Mouse (Mus musculus): Measurements from ENCODE around the gene Erf. TPM values are rescaled to one million over a fixed set of nuclear protein-coding genes. Genes with fewer than 3 reads are reported as not detected.
A peak's percentile ranks its signal among the peaks of the same experiment; 100 is the strongest.

Erf gene
- polyA plus RNA-seq, 1 experiment from 2014 or later, result 3.7 TPM

DNA sequence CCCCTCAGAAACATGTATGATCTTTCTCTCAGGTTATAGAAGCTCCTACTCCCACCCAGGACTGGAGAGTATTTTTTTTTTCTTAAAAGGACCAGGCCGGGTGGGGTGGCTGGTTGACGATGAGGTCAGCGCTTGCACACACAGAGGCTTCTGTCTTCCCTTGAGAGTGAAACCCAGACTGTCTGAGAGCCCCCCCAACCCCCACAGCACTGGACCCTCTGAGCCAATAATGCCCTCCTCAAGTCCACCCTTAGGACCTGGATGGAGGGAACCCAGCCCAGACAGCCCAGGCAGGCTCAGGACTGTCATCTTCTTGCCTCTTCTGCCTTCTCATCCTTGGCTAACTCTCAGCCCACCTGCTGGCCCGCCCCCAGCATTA is 3.8 kb downstream of the Erf start:
- Histone ChIP-seq H3K27me3 (replicated peaks; ENCODE audit: control insufficient read depth, insufficient read depth, low read length) (no peaks in the 10 kb centered on the region), H3K4me2 (ENCODE audit: low read length) (peak overlapping the region; percentile 99), H3K4me3 (ENCODE audit: low read length) (peak overlapping the region; percentile 86), H3K4me1 (ENCODE audit: control insufficient read depth, insufficient read depth, low read depth, low read length) (peaks cover 44% of the 10 kb centered on the region), H3K36me3 (ENCODE audit: control insufficient read depth, insufficient read depth, low read length) (no peaks in the 10 kb centered on the region), H3K9ac (ENCODE audit: low read depth, low read length) (peak overlapping the region; percentile 79; the same call in 1 of the 2 replicates), H3K9me3 (ENCODE audit: control insufficient read depth, low read length) (no peaks in the 10 kb centered on the region), H3K27ac (ENCODE audit: low read depth, low read length) (peak overlapping the region; percentile 91)
- no peak for ATAC-seq
- WGBS, result 22% methylated on average over 4 of the region's 4 CpGs

GRCm38 (mm10) chr7:25246079-25246758 is 4.3 kb downstream of the Erf start:
- no peaks in the 10 kb centered on the region for H3K27me3 ChIP-seq (replicated peaks; ENCODE audit: control insufficient read depth, insufficient read depth, low read length)
- 55% methylated on average over 20 of the region's 20 CpGs for WGBS
- peak overlapping the region; percentile 99 for H3K4me2 ChIP-seq (ENCODE audit: low read length)
- no peaks in the 10 kb centered on the region for H3K9me3 ChIP-seq (ENCODE audit: control insufficient read depth, low read length)
- peak overlapping the region; percentile 91; the same call in 1 of the 2 replicates for H3K27ac ChIP-seq (ENCODE audit: low read depth, low read length)
- H3K4me3 ChIP-seq (ENCODE audit: low read length), result peak overlapping the region; percentile 12; the same call in 1 of the 2 replicates
- H3K9ac ChIP-seq (ENCODE audit: low read depth, low read length), result peak overlapping the region; percentile 13; the same call in 1 of the 2 replicates
- H3K36me3 ChIP-seq (ENCODE audit: control insufficient read depth, insufficient read depth, low read length), result no peaks in the 10 kb centered on the region
- H3K4me1 ChIP-seq (ENCODE audit: control insufficient read depth, insufficient read depth, low read depth, low read length), result peaks cover 38% of the 10 kb centered on the region
- ATAC-seq, result no peak

DNA sequence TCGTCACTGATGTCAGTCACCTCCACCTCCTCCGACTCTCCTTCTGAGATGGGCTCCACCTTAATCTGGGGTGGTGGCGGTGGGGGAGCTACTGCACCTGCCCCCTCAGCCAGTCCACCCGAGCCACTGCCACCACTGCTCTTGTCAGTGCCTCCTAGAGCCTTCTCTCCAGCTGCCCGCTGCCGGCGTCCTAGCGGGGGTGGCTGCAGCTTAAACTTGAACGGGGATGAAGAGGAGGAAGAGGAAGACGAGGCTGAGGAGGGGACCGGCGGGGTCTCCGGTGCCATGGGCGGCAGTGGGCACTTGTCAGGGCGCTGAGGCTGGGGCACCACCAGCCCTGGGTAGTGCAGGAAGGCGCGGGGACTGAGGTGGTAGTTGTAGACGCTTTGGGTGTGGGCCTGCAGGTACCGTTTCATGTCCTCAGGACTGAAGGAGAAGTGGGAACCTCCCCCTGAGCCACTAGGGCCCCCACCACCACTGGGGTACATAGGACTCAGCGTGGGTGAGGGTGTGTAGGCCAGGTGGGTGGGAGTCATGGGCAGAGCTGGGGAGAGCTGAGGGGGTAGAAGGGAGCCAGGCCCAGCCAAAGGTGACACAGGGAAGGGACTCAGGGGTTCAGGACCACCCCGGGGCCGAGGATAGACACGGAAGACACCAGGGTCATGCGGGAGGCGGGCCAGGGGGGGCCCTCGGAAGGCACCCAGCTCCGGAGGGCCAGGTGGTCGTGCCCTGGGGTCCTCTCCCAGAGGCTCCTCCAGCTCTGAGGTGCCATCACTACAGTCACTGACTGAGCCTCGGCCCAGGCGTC is 5.8 kb downstream of the Erf start:
- no peak for ATAC-seq
- Histone ChIP-seq H3K27ac (ENCODE audit: low read depth, low read length) (no peak overlapping the region), H3K9me3 (ENCODE audit: control insufficient read depth, low read length) (no peaks in the 10 kb centered on the region), H3K4me1 (ENCODE audit: control insufficient read depth, insufficient read depth, low read depth, low read length) (peaks cover 35% of the 10 kb centered on the region), H3K36me3 (ENCODE audit: control insufficient read depth, insufficient read depth, low read length) (no peaks in the 10 kb centered on the region), H3K4me3 (ENCODE audit: low read length) (no peak overlapping the region), H3K4me2 (ENCODE audit: low read length) (no peak overlapping the region), H3K27me3 (replicated peaks; ENCODE audit: control insufficient read depth, insufficient read depth, low read length) (no peaks in the 10 kb centered on the region), H3K9ac (ENCODE audit: low read depth, low read length) (peak overlapping the region; percentile 24; the same call in 1 of the 2 replicates)
- WGBS, result 92% methylated on average over 30 of the region's 30 CpGs

DNA sequence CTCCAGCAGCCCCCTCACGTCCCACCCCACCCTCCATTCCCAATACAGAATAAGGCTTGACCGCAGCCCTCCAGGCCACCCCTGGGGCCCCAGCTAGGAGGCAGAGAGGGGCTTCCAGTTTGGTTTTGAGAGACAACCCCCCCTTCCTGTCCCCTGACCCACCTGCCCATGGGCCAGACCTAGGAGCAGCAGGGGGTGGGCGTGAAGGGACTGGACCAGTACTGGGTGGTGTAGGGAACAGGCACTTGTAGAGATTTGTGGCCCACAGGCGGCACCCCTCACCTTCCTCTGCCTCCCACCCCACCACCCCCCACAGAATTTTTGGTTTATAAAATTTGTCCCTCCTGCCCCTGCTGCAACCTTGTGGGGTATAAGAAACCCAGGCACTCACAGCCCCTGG is 7.2 kb downstream of the Erf start:
- H3K9me3 ChIP-seq (ENCODE audit: control insufficient read depth, low read length), result no peaks in the 10 kb centered on the region
- H3K4me2 ChIP-seq (ENCODE audit: low read length), result no peak overlapping the region
- no peak overlapping the region for H3K9ac ChIP-seq (ENCODE audit: low read depth, low read length)
- no peaks in the 10 kb centered on the region for H3K27me3 ChIP-seq (replicated peaks; ENCODE audit: control insufficient read depth, insufficient read depth, low read length)
- WGBS, result 89% methylated on average over 4 of the region's 4 CpGs
- H3K27ac ChIP-seq (ENCODE audit: low read depth, low read length), result no peak overlapping the region
- no peak for ATAC-seq
- H3K4me3 ChIP-seq (ENCODE audit: low read length), result no peak overlapping the region
- no peaks in the 10 kb centered on the region for H3K36me3 ChIP-seq (ENCODE audit: control insufficient read depth, insufficient read depth, low read length)
- H3K4me1 ChIP-seq (ENCODE audit: control insufficient read depth, insufficient read depth, low read depth, low read length), result peaks cover 34% of the 10 kb centered on the region

GRCm38 (mm10) chr7:25241062-25241461 is 9.5 kb downstream of the Erf start:
- H3K4me3 ChIP-seq (ENCODE audit: low read length), result no peak overlapping the region
- no peaks in the 10 kb centered on the region for H3K9me3 ChIP-seq (ENCODE audit: control insufficient read depth, low read length)
- no peak for ATAC-seq
- 31% methylated on average over 2 of the region's 2 CpGs for WGBS
- H3K9ac ChIP-seq (ENCODE audit: low read depth, low read length), result peak overlapping the region; percentile 17; the same call in 1 of the 2 replicates
- no peaks in the 10 kb centered on the region for H3K27me3 ChIP-seq (replicated peaks; ENCODE audit: control insufficient read depth, insufficient read depth, low read length)
- H3K27ac ChIP-seq (ENCODE audit: low read depth, low read length), result no peak overlapping the region
- H3K4me1 ChIP-seq (ENCODE audit: control insufficient read depth, insufficient read depth, low read depth, low read length), result peaks cover 22% of the 10 kb centered on the region
- H3K4me2 ChIP-seq (ENCODE audit: low read length), result no peak overlapping the region
- H3K36me3 ChIP-seq (ENCODE audit: control insufficient read depth, insufficient read depth, low read length), result no peaks in the 10 kb centered on the region

- H3K27ac ChIP-seq (ENCODE audit: low read depth, low read length), result no peak overlapping the region
- no peak overlapping the region for H3K4me2 ChIP-seq (ENCODE audit: low read length)
- H3K27me3 ChIP-seq (replicated peaks; ENCODE audit: control insufficient read depth, insufficient read depth, low read length), result no peaks in the 10 kb centered on the region
- ATAC-seq, result no peak
- no peaks in the 10 kb centered on the region for H3K36me3 ChIP-seq (ENCODE audit: control insufficient read depth, insufficient read depth, low read length)
- H3K9ac ChIP-seq (ENCODE audit: low read depth, low read length), result no peak overlapping the region
- 74% methylated on average over 7 of the region's 7 CpGs for WGBS
- no peak overlapping the region for H3K4me3 ChIP-seq (ENCODE audit: low read length)
- no peaks in the 10 kb centered on the region for H3K9me3 ChIP-seq (ENCODE audit: control insufficient read depth, low read length)
- peaks cover 22% of the 10 kb centered on the region for H3K4me1 ChIP-seq (ENCODE audit: control insufficient read depth, insufficient read depth, low read depth, low read length)
Measured at GRCm38 (mm10) chr7:25240631-25241030, 9.9 kb downstream of the Erf start.

- Histone ChIP-seq H3K4me3 (ENCODE audit: low read length) (peak overlapping the region; percentile 83), H3K27me3 (replicated peaks; ENCODE audit: control insufficient read depth, insufficient read depth, low read length) (no peaks in the 10 kb centered on the region), H3K36me3 (ENCODE audit: control insufficient read depth, insufficient read depth, low read length) (0 out of 2 replicates have a peak, but pooled peaks cover 4% of the 10 kb centered on the region), H3K9ac (ENCODE audit: low read depth, low read length) (peak overlapping the region; percentile 43), H3K4me1 (ENCODE audit: control insufficient read depth, insufficient read depth, low read depth, low read length) (peaks cover 28% of the 10 kb centered on the region), H3K9me3 (ENCODE audit: control insufficient read depth, low read length) (no peaks in the 10 kb centered on the region), H3K27ac (ENCODE audit: low read depth, low read length) (peak overlapping the region; percentile 91), H3K4me2 (ENCODE audit: low read length) (peak overlapping the region; percentile 78)
- WGBS, result 3% methylated on average over 30 of the region's 30 CpGs
- peak; percentile 65 for ATAC-seq
Measured at GRCm38 (mm10) chr7:25238829-25239623, 11.5 kb downstream of the Erf start.

DNA sequence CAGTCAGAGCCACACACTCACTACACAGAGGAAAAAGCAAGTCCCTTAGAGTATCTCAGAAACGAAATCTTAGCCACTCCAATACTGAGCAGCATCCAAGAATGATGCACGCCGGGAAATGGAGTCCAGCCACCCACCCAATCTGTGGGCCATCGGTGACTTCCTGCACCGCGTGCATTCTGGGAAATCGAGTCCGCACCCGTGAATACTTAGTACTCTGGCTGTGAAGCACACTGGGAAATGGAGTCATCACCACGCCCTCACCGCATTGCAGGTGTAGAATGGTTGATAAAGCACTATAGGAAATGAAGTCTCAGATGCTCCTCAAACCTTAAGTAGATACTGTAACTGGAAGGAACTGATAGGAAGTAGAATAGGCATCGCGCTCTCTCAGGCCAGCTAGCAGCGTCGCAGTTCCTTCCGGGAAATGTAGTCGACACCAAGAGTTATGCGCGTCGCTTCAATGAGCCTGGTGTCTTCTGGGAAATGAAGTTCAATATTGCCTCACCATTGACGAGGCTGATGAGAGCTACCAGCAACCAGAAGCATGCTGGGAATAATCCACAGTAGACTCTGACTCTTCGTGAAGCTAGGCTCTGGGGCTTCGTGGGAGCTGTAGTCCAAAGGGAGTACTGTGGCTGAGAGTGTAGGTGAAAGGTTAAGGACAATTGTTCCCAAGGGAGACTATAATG is 12.4 kb downstream of the Erf start:
- ATAC-seq, result peak; percentile 94
- H3K9me3 ChIP-seq (ENCODE audit: control insufficient read depth, low read length), result no peaks in the 10 kb centered on the region
- H3K36me3 ChIP-seq (ENCODE audit: control insufficient read depth, insufficient read depth, low read length), result peaks cover 10% of the 10 kb centered on the region
- H3K4me3 ChIP-seq (ENCODE audit: low read length), result peak overlapping the region; percentile 83
- peak overlapping the region; percentile 78 for H3K4me2 ChIP-seq (ENCODE audit: low read length)
- under 1% methylated on average over 23 of the region's 23 CpGs for WGBS
- H3K9ac ChIP-seq (ENCODE audit: low read depth, low read length), result peak overlapping the region; percentile 55
- H3K4me1 ChIP-seq (ENCODE audit: control insufficient read depth, insufficient read depth, low read depth, low read length), result peaks cover 28% of the 10 kb centered on the region
- H3K27me3 ChIP-seq (replicated peaks; ENCODE audit: control insufficient read depth, insufficient read depth, low read length), result no peaks in the 10 kb centered on the region
- H3K27ac ChIP-seq (ENCODE audit: low read depth, low read length), result peak overlapping the region; percentile 91

Data from hindbrain, embryonic 16.5 days (tissue).